Mouse (Mus musculus) lung, postnatal 0 days (tissue): ENCODE results near the gene Plxdc2.

ENCODE experiments used
- CTCF ChIP-seq: IDR thresholded peaks from 2 replicates; pipeline ENCODE4 v1.5.1; 2016; ENCODE audit warnings: antibody characterized with exemption, mild to moderate bottlenecking
- EP300 ChIP-seq: IDR thresholded peaks from 2 replicates; pipeline ENCODE4 v1.6.1; 2016; ENCODE audit warnings: antibody characterized with exemption, mild to moderate bottlenecking, control low read depth

DNA sequence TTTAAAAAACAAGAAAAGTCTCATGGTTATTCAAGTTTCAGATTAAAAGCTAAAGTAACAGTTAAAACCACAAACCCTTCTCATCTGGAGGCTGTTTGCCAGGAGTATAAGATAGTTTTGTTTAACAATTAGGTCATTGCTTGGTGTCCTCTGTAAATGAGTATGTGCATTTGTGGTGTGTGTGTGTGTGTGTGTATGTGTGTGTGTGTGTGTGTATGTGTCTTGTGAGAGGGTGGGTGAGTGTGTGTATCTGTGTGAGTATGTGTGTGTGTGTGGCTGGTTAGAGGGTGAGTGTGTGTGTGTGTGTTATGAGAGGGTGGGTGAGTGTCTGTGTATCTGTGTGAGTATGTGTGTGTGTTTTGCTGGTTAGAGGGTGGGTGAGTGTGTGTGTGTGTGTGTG is 18.2 kb downstream of the Plxdc2 start:
- TF ChIP-seq CTCF (no peak), EP300 (no peak)
